Mouse (Mus musculus): ENCODE measurements around the gene Hspb9.

GRCm38 (mm10) chr11:100728601-100729000 is 15.0 kb downstream of the Hspb9 start:
- TF ChIP-seq CTCF (IDR thresholded peaks at IDR 0.05; ENCODE audit: borderline replicate concordance, insufficient read depth, low read depth, low read length) (no peak), POLR2A (IDR thresholded peaks at IDR 0.05; ENCODE audit: borderline replicate concordance, insufficient read depth, low read length) (no peak)

Measured in cerebellum, adult 2 months (tissue).